Mouse (Mus musculus) testis, adult 2 months (tissue): ENCODE measurements around the gene Ly6g5c. TPM values are rescaled to one million over a fixed set of nuclear protein-coding genes. Genes with fewer than 3 reads are reported as not detected.
"Not testable (repeated sequence)": the region's sequence is repeated elsewhere in the genome, so short reads cannot be mapped to it uniquely, and the experiment has no call there.

ENCODE experiments used
- H3K27ac ChIP-seq: fragments of 200-500 bp; 2 replicates; pipeline ENCODE4 v1.5.1; 2012; ENCODE audit warnings: low read depth, low read length; ENCODE audit not compliant: control insufficient read depth, insufficient read depth
- H3K27me3 ChIP-seq: fragments of 200-500 bp; 2 replicates; pipeline ENCODE4 v1.6.1; 2012; ENCODE audit warnings: mild to moderate bottlenecking, low read length, moderate library complexity; ENCODE audit not compliant: control insufficient read depth, insufficient read depth
- H3K36me3 ChIP-seq: fragments of 200-500 bp; 2 replicates; pipeline ENCODE4 v1.6.1; 2012; ENCODE audit warnings: mild to moderate bottlenecking, low read length; ENCODE audit not compliant: control insufficient read depth, insufficient read depth
- H3K4me1 ChIP-seq: fragments of 200-500 bp; 2 replicates; pipeline ENCODE4 v1.6.1; 2012; ENCODE audit warnings: low read length; ENCODE audit not compliant: control insufficient read depth, insufficient read depth
- H3K4me3 ChIP-seq: fragments of 200-500 bp; 2 replicates; pipeline ENCODE4 v1.5.1; 2012; ENCODE audit warnings: low read depth, mild to moderate bottlenecking, low read length, moderate library complexity, mixed read lengths; ENCODE audit not compliant: control insufficient read depth
- CTCF ChIP-seq: fragments of 200-500 bp; IDR thresholded peaks from 2 replicates; pipeline ENCODE4 v1.5.1; 2012; ENCODE audit warnings: low read depth, mild to moderate bottlenecking, inconsistent platforms, low read length, moderate library complexity; ENCODE audit not compliant: control insufficient read depth, insufficient read depth, insufficient replicate concordance
- POLR2A ChIP-seq: fragments of 200-500 bp; IDR thresholded peaks from 2 replicates; pipeline ENCODE4 v1.6.1; 2012; ENCODE audit warnings: low read depth, mild to moderate bottlenecking, inconsistent platforms, low read length, moderate library complexity; ENCODE audit not compliant: control insufficient read depth
- polyA plus RNA-seq: library from polyadenylated mRNA; depleted of rRNA; stranded (reverse); fragments of >200 nt; gene quantifications from 2 replicates; pipeline ENCODE4 v1.2.3, GENCODE M21; 2012

Gene Ly6g5c
- polyA plus RNA-seq, 1 experiment: 0.54 TPM

DNA sequence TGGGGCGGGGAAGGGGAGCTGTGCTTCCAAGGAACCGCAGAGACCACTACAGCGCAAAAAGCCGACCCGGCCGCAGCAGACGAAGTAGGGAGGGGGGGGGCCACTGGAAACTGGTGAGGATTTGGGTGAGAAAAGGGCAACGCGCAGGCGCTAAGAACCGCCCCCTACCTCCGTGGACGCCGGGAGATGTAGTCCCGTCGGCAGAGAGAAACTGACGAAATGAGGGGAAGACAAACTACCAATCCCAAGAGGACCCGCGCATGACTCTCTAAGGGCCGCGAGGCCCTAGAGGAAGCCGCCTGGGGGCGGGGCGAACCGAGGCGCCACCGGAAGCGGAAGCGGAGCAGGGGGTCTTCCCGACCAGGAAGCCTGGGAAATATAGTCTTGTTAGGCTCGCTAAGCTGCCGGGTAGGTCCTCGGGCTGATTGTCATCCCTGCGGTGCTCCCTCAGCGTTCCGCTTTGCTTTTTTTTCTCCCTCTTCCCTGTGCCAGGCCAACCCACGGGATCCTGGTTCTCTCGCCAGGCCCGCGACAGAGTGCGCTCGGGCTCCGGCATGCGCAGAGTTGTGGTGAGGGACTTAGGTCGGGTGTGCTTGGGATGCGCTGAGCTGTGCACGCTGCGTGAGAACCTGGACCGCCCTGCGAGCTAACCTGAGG, 13.2 kb downstream of the Ly6g5c start, which contains the start of gene Gpank1:
Gene Gpank1 (plus strand): TSS at position 313 of the 657 bp plus-strand sequence.
- H3K4me1 ChIP-seq: peaks cover 13% of the 10 kb centered on the region
- no peaks in the 10 kb centered on the region; the same call in none of the 2 replicates for H3K36me3 ChIP-seq
- H3K27ac ChIP-seq: peak within 1 kb of the TSS; percentile 97
- TF ChIP-seq CTCF: no peak; the same call in 1 of the 2 replicates
- TF ChIP-seq POLR2A: peak; percentile 76
- no peaks in the 10 kb centered on the region for H3K27me3 ChIP-seq
- H3K4me3 ChIP-seq: peak within 1 kb of the TSS; percentile 96

DNA sequence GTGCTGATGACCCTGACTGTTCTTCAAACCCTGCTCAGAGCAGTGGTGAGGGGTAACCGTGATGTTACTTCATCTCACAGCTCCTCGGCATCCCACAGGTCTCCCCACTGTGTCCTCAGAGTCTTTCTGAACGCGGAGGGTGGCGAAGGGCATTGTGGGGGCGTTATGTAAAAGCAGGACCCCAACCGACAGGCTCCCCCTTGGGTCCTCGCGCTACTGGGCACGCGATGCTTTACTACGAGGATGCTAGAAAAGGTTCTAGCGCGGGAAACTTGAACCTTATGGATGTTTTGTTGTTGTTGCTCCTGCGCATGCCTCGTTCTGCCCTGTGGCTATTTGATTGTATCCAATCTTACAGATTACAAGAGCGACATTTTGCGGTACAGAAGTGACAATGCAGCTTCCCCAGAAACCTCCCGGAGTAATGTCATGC, 13.8 kb downstream of the Ly6g5c start, which contains the start of gene Csnk2b:
Gene Csnk2b (minus strand): TSS at position 183 of the 433 bp plus-strand sequence.
- TF ChIP-seq CTCF (no peak), POLR2A (no peak)
- Histone ChIP-seq H3K27me3 (no peaks in the 10 kb centered on the region), H3K36me3 (no peaks in the 10 kb centered on the region; the same call in none of the 2 replicates), H3K4me3 (peak within 1 kb of the TSS; percentile 96), H3K27ac (peak within 1 kb of the TSS; percentile 97), H3K4me1 (peaks cover 19% of the 10 kb centered on the region)

DNA sequence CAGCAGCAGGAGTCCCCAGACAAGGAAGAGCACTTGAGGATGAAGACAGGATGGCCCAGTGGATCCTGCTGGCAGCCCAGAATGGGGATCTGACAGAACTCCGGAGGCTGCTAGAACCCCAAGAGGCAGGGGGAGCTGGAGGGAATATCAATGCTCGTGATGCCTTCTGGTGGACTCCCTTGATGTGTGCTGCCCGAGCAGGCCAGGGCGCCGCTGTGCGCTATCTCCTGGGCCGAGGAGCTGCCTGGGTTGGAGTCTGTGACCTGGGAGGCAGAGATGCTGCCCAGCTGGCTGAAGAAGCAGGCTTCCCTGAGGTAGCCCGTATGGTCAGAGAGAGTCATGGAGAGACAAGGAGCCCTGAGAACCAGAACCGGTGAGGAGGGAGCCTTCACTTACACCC, 15.2 kb downstream of the Ly6g5c start:
- Histone ChIP-seq H3K4me3 (peak overlapping the region; percentile 56), H3K4me1 (peaks cover 27% of the 10 kb centered on the region)
- not testable (repeated sequence) for H3K27ac ChIP-seq, H3K36me3 ChIP-seq, H3K27me3 ChIP-seq

DNA sequence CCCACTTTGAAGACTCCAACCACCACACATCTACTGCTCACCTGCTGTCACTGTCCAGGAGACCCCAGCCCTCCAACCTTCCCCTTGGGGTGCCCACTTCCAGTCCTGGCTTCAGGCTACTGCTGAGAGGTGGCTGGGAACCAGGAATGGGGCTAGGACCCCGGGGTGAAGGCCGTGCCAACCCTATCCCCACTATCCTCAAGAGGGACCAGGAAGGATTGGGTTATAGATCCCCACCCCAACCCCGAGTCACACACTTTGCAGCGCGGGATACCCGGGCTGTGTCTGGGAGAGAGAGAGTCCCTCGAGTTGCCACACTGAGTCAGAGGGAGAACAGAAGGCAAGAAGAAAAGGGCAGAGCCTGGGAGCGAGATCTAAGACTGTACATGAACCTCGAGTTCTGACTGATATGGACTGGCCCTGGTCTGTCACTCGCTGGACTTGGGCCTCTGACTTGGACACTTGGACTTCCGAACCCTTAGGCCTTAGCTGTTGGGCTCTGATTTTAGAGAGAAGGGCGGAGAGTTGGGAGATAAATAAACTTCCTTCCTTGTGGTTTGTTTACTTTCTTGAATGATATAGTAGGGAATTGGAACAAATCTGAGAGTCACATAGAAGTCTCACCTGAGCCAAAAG, 16.3 kb downstream of the Ly6g5c start:
- H3K36me3 ChIP-seq, H3K27ac ChIP-seq, H3K4me3 ChIP-seq, H3K27me3 ChIP-seq: not testable (repeated sequence)
- H3K4me1 ChIP-seq: peaks cover 27% of the 10 kb centered on the region

DNA sequence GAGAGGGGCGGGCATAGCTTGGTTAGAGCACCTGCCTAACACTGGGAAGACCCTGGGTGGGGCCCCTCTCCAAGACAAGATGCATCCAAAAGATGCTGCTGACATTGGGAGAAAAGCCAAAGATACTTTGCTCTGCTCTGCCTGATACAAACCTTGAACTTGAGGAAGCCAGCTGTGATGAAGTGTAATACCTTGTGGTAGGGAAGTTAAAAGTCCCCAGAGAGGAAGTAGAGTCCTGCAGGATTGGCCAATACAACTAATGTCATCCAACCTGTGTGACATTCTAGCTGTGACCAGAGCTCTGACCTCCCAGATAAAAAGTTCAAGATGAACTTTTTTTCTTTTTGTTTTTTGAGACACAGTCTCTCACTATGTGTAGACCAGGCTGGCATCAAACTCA, 17.0 kb downstream of the Ly6g5c start:
- Histone ChIP-seq H3K4me3 (no peak overlapping the region), H3K36me3 (no peaks in the 10 kb centered on the region; the same call in none of the 2 replicates), H3K27ac (no peak overlapping the region), H3K4me1 (peaks cover 26% of the 10 kb centered on the region), H3K27me3 (no peaks in the 10 kb centered on the region)
- TF ChIP-seq CTCF (no peak), POLR2A (no peak)

DNA sequence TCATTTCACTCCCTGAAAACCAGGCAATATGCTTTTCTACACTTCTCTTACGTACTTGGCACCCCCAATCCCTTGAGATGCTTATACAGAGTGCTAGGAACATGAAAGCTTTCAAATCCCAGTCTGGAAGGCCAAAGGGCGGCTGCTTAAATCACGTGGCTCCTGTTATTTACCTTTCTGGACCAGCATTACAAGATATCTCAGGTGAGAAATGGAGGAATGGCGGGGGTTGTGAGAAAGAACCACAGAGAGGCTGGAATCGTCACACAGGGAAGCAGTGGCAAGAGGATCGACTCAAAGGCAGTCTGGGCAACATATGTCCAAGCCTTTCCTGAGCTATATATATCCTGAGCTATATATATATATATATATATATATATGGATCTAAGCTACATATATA, 17.5 kb downstream of the Ly6g5c start:
- H3K27ac ChIP-seq: no peak overlapping the region
- no peak overlapping the region for H3K4me3 ChIP-seq

DNA sequence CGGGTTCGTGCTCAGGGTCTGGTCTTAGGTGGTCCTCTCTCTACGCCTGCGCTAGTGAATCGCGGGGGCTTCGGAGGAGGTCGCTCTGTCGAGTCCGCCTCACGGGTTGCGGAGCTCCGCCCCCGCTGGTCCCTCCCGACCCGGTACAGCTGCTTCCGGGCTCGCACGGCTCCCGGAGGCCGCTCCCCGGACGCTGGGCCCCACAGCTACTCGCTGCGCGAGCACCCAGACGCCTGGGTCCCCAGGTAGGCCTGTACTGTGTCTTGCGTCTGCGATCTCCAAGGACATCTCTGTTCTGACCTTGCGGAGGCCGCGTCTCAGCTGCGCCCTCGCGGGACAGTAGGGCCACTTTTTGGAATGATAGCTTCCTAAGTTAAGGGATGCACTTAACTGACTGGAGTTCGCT, 18.1 kb downstream of the Ly6g5c start, which contains the start of gene D17H6S53E:
Gene D17H6S53E (plus strand): TSS at position 168 of the 406 bp plus-strand sequence.
- H3K4me3 ChIP-seq: peak within 1 kb of the TSS; percentile 88
- TF ChIP-seq POLR2A (peak; percentile 57), CTCF (no peak)
- H3K27ac ChIP-seq: peak within 1 kb of the TSS; percentile 74
- peaks cover 20% of the 10 kb centered on the region for H3K4me1 ChIP-seq
- no peaks in the 10 kb centered on the region for H3K27me3 ChIP-seq
- no peaks in the 10 kb centered on the region; the same call in 1 of the 2 replicates for H3K36me3 ChIP-seq

More for the DNA sequence above, 17.5 kb downstream of the Ly6g5c start:
- Histone ChIP-seq H3K36me3 (no peaks in the 10 kb centered on the region; the same call in 1 of the 2 replicates), H3K4me1 (peaks cover 21% of the 10 kb centered on the region), H3K27me3 (no peaks in the 10 kb centered on the region)
- TF ChIP-seq CTCF (no peak), POLR2A (no peak)
